Mouse (Mus musculus) midbrain, embryonic 13.5 days (tissue): Measurements from ENCODE around the gene Sgtb. TPM values are rescaled to one million over a fixed set of nuclear protein-coding genes. Genes with fewer than 3 reads are reported as not detected.

ENCODE experiments used
- ATAC-seq: fragments of 200-750 bp; cut with Nextera tagmentation; 2 replicates; pipeline ENCODE4 v1.8.0; 2017; ENCODE audit warnings: mild to moderate bottlenecking, moderate TSS enrichment, moderate library complexity
- H3K27ac ChIP-seq: fragments of 300-500 bp; sonication (generic); 2 replicates; pipeline ENCODE4 v1.5.1; 2015; ENCODE audit warnings: inconsistent platforms, mild to moderate bottlenecking, moderate library complexity
- H3K27me3 ChIP-seq: fragments of 300-500 bp; sonication (generic); 2 replicates; pipeline ENCODE4 v1.6.1; 2015; ENCODE audit warnings: mild to moderate bottlenecking, inconsistent platforms
- H3K36me3 ChIP-seq: fragments of 300-500 bp; sonication (generic); 2 replicates; pipeline ENCODE4 v1.6.1; 2015; ENCODE audit warnings: mild to moderate bottlenecking, inconsistent platforms
- H3K4me1 ChIP-seq: fragments of 300-500 bp; sonication (generic); replicated peaks from 2 replicates; pipeline ENCODE4 v1.6.1; 2015; ENCODE audit warnings: inconsistent platforms
- H3K4me2 ChIP-seq: fragments of 300-500 bp; sonication (generic); replicated peaks from 2 replicates; pipeline ENCODE4 v1.6.1; 2015; ENCODE audit warnings: moderate library complexity, mild to moderate bottlenecking, inconsistent platforms
- H3K4me3 ChIP-seq: fragments of 300-500 bp; sonication (generic); replicated peaks from 2 replicates; pipeline ENCODE4 v1.5.1; 2015; ENCODE audit warnings: mild to moderate bottlenecking, inconsistent platforms
- H3K9ac ChIP-seq: fragments of 300-500 bp; sonication (generic); replicated peaks from 2 replicates; pipeline ENCODE4 v1.6.1; 2015; ENCODE audit warnings: mild to moderate bottlenecking, inconsistent platforms
- H3K9me3 ChIP-seq: fragments of 300-500 bp; sonication (generic); 2 replicates; pipeline ENCODE4 v1.6.1; 2016; ENCODE audit warnings: mild to moderate bottlenecking, inconsistent platforms
- WGBS: fragments of 180-500 bp; shearing (Covaris S2); methylation state at CpG from one replicate; pipeline ENCODE4 v1.1.7; 2015; 5-methylcytosine and 5-hydroxymethylcytosine counted together
- polyA plus RNA-seq: library from polyadenylated mRNA; unstranded; fragments of >200 nt; fragmentation: Nextera tagmentation; extraction: Ambion mirVana; gene quantifications from 2 replicates; pipeline ENCODE4 v1.2.1, GENCODE M21; 2015

The Sgtb gene
- polyA plus RNA-seq, 1 experiment from 2014 or later, result 30.7 TPM

GRCm38 (mm10) chr13:104112266-104112900 lies 2.8 kb downstream of the Sgtb start:
- peak overlapping the region; percentile 13 for H3K4me3 ChIP-seq
- H3K27ac ChIP-seq, result no peak overlapping the region; the same call in 1 of the 2 replicates

GRCm38 (mm10) chr13:104113782-104114181 lies 4.2 kb downstream of the Sgtb start:
- no peaks in the 10 kb centered on the region for H3K9me3 ChIP-seq
- 96% methylated on average over 4 of the region's 4 CpGs for WGBS
- H3K9ac ChIP-seq, result no peak overlapping the region
- ATAC-seq, result no peak
- H3K27ac ChIP-seq, result no peak overlapping the region
- peaks cover 35% of the 10 kb centered on the region for H3K36me3 ChIP-seq
- H3K4me3 ChIP-seq, result no peak overlapping the region
- H3K4me1 ChIP-seq, result peaks cover 23% of the 10 kb centered on the region
- H3K27me3 ChIP-seq, result no peaks in the 10 kb centered on the region
- H3K4me2 ChIP-seq, result no peak overlapping the region

More at GRCm38 (mm10) chr13:104112266-104112900, 2.8 kb downstream of the Sgtb start:
- peaks cover 26% of the 10 kb centered on the region for H3K4me1 ChIP-seq
- 29% methylated on average over 12 of the region's 12 CpGs for WGBS
- H3K36me3 ChIP-seq, result peaks cover 28% of the 10 kb centered on the region
- H3K4me2 ChIP-seq, result peak overlapping the region; percentile 34
- H3K9me3 ChIP-seq, result no peaks in the 10 kb centered on the region
- H3K27me3 ChIP-seq, result no peaks in the 10 kb centered on the region
- no peak overlapping the region for H3K9ac ChIP-seq
- no peak for ATAC-seq

GRCm38 (mm10) chr13:104114827-104115226 lies 5.3 kb downstream of the Sgtb start:
- no peaks in the 10 kb centered on the region for H3K9me3 ChIP-seq
- no peak overlapping the region for H3K27ac ChIP-seq
- WGBS, result 91% methylated on average over 2 of the region's 2 CpGs
- peaks cover 23% of the 10 kb centered on the region for H3K4me1 ChIP-seq
- H3K4me3 ChIP-seq, result no peak overlapping the region
- peaks cover 46% of the 10 kb centered on the region for H3K36me3 ChIP-seq
- no peak overlapping the region for H3K4me2 ChIP-seq
- H3K9ac ChIP-seq, result no peak overlapping the region
- no peaks in the 10 kb centered on the region for H3K27me3 ChIP-seq
- ATAC-seq, result no peak

GRCm38 (mm10) chr13:104122078-104122840 lies 12.7 kb downstream of the Sgtb start:
- Histone ChIP-seq H3K4me2 (no peak overlapping the region), H3K4me3 (no peak overlapping the region), H3K9me3 (no peaks in the 10 kb centered on the region), H3K9ac (no peak overlapping the region), H3K36me3 (peaks cover 48% of the 10 kb centered on the region), H3K4me1 (no peaks in the 10 kb centered on the region), H3K27me3 (no peaks in the 10 kb centered on the region), H3K27ac (no peak overlapping the region)
- ATAC-seq, result no peak
- WGBS, result 62% methylated on average over 17 of the region's 17 CpGs

- no peak for ATAC-seq
- Histone ChIP-seq H3K9me3 (no peaks in the 10 kb centered on the region), H3K4me2 (no peak overlapping the region), H3K27ac (no peak overlapping the region), H3K4me3 (no peak overlapping the region), H3K4me1 (no peaks in the 10 kb centered on the region), H3K9ac (no peak overlapping the region), H3K27me3 (no peaks in the 10 kb centered on the region), H3K36me3 (peaks cover 52% of the 10 kb centered on the region)
- 94% methylated on average over 20 of the region's 20 CpGs for WGBS
Observed at GRCm38 (mm10) chr13:104123662-104124381, 14.3 kb downstream of the Sgtb start.

- no peaks in the 10 kb centered on the region; the same call in 1 of the 2 replicates for H3K4me1 ChIP-seq
- no peak overlapping the region for H3K27ac ChIP-seq
- H3K36me3 ChIP-seq, result peaks cover 78% of the 10 kb centered on the region
- no peak for ATAC-seq
- 91% methylated on average over 2 of the region's 2 CpGs for WGBS
- no peak overlapping the region for H3K4me3 ChIP-seq
- H3K27me3 ChIP-seq, result no peaks in the 10 kb centered on the region
- H3K4me2 ChIP-seq, result no peak overlapping the region
- no peaks in the 10 kb centered on the region for H3K9me3 ChIP-seq
- no peak overlapping the region for H3K9ac ChIP-seq
Observed at GRCm38 (mm10) chr13:104132561-104132960, 23.0 kb downstream of the Sgtb start.

GRCm38 (mm10) chr13:104134510-104135085 lies 25.1 kb downstream of the Sgtb start:
- Histone ChIP-seq H3K27ac (no peak overlapping the region), H3K4me3 (no peak overlapping the region), H3K36me3 (peaks cover 70% of the 10 kb centered on the region), H3K27me3 (no peaks in the 10 kb centered on the region), H3K9me3 (no peaks in the 10 kb centered on the region), H3K4me2 (no peak overlapping the region), H3K9ac (no peak overlapping the region), H3K4me1 (no peaks in the 10 kb centered on the region; the same call in 1 of the 2 replicates)
- no peak for ATAC-seq
- WGBS, result 62% methylated on average over 4 of the region's 4 CpGs

GRCm38 (mm10) chr13:104139369-104140209 lies 30.0 kb downstream of the Sgtb start:
- Histone ChIP-seq H3K27me3 (no peaks in the 10 kb centered on the region), H3K9ac (no peak overlapping the region), H3K4me2 (no peak overlapping the region), H3K9me3 (no peaks in the 10 kb centered on the region), H3K4me1 (no peaks in the 10 kb centered on the region; the same call in 1 of the 2 replicates), H3K4me3 (no peak overlapping the region), H3K36me3 (peaks cover 73% of the 10 kb centered on the region), H3K27ac (no peak overlapping the region)
- ATAC-seq, result peak; percentile 77
- WGBS, result 46% methylated on average over 13 of the region's 13 CpGs

GRCm38 (mm10) chr13:104144871-104145270 lies 35.3 kb downstream of the Sgtb start:
- Histone ChIP-seq H3K27me3 (no peaks in the 10 kb centered on the region), H3K4me2 (no peak overlapping the region), H3K4me1 (no peaks in the 10 kb centered on the region), H3K27ac (no peak overlapping the region), H3K4me3 (no peak overlapping the region), H3K9me3 (no peaks in the 10 kb centered on the region), H3K9ac (no peak overlapping the region), H3K36me3 (peaks cover 88% of the 10 kb centered on the region)
- WGBS, result 78% methylated on average over 9 of the region's 9 CpGs
- no peak for ATAC-seq

- H3K36me3 ChIP-seq, result peaks cover 80% of the 10 kb centered on the region
- no peak overlapping the region for H3K4me3 ChIP-seq
- ATAC-seq, result no peak
- H3K4me1 ChIP-seq, result no peaks in the 10 kb centered on the region
- 96% methylated on average over 3 of the region's 3 CpGs for WGBS
- no peaks in the 10 kb centered on the region for H3K9me3 ChIP-seq
- no peak overlapping the region for H3K27ac ChIP-seq
- no peaks in the 10 kb centered on the region for H3K27me3 ChIP-seq
- H3K4me2 ChIP-seq, result no peak overlapping the region
- H3K9ac ChIP-seq, result no peak overlapping the region
Observed at GRCm38 (mm10) chr13:104145646-104146045, 36.1 kb downstream of the Sgtb start.

- Histone ChIP-seq H3K27ac (no peak overlapping the region), H3K36me3 (peaks cover 48% of the 10 kb centered on the region), H3K27me3 (no peaks in the 10 kb centered on the region), H3K9ac (no peak overlapping the region), H3K4me1 (no peaks in the 10 kb centered on the region), H3K4me2 (no peak overlapping the region), H3K9me3 (no peaks in the 10 kb centered on the region), H3K4me3 (no peak overlapping the region)
- ATAC-seq, result no peak
- 97% methylated on average over 5 of the region's 5 CpGs for WGBS
Observed at GRCm38 (mm10) chr13:104154180-104154579, 44.6 kb downstream of the Sgtb start.
